Comparison of ENCODE assay signal across 22 mouse cellular contexts in genomic region chr1:171777026-171777425, GRCm38 (mm10). TPM values are rescaled to one million over a fixed set of nuclear protein-coding genes. Genes with fewer than 3 reads are reported as not detected.
A peak's percentile ranks its signal among the peaks of the same experiment; 100 is the strongest.
DNase-seq lines count a peak whose midpoint lies in the region; ATAC-seq and TF ChIP-seq lines count a peak whose summit lies in the region.
"Had no signal": no experiment of that assay in that cellular context is flagged by ENCODE, and none has a peak within 500 bp of the region (broad histone marks: within the 10 kb centered on the region; RNA-seq: fewer than 3 reads in every experiment).

No protein-coding gene starts in this region.

- DNase-seq in heart, adult 11 months: peak; percentile 80
- peak; percentile 12 for DNase-seq in ES-CJ7 (ENCODE audit: low read depth, low spot score)
- peak; percentile 65 for DNase-seq in thymus, adult 2 months
- DNase-seq in thymus, postnatal 25 days: peak; percentile 72
- DNase-seq in layer of hippocampus, postnatal 36 days: no peak
- DNase-seq in urinary bladder, adult 18-20 months (ENCODE audit: low spot score in 2 of 2): no peak
- no peak for DNase-seq in lung, postnatal 14 days
- DNase-seq: adrenal gland, postnatal 10 days; cerebellum, adult 11 months; cerebellum, adult 8-10 months; cerebellum, postnatal 14 days; embryo, embryonic 11 days; gastrocnemius, postnatal 10 days; heart, postnatal 10 days had no signal

- ATAC-seq in heart, embryonic 11.5 days (replicated peaks; ENCODE audit: insufficient number of reproducible peaks, low FRiP score, low TSS enrichment): no peak
- ATAC-seq: forebrain, embryonic 15.5 days; hindbrain, postnatal 0 days had no signal

- no peak overlapping the region for H3K27ac ChIP-seq in heart, embryonic 11.5 days (ENCODE audit: low read depth, low read length)
- H3K27ac ChIP-seq in thymus, adult 2 months (ENCODE audit: control insufficient read depth, insufficient read depth, low read length): peak overlapping the region; percentile 71
- H3K27ac ChIP-seq: embryonic facial prominence, embryonic 15.5 days; forebrain, embryonic 15.5 days; heart, embryonic 13.5 days; hindbrain, embryonic 13.5 days; hindbrain, postnatal 0 days had no signal

- H3K4me3 ChIP-seq in heart, embryonic 11.5 days (ENCODE audit: low read depth, low read length): no peak overlapping the region
- H3K4me3 ChIP-seq in thymus, adult 2 months (ENCODE audit: control insufficient read depth, insufficient read depth, low read length): no peak overlapping the region
- H3K4me3 ChIP-seq: embryonic facial prominence, embryonic 15.5 days; forebrain, embryonic 15.5 days; heart, embryonic 13.5 days; hindbrain, embryonic 13.5 days had no signal

- H3K36me3 ChIP-seq in heart, embryonic 11.5 days (ENCODE audit: control insufficient read depth, insufficient read depth, low read length): no peaks in the 10 kb centered on the region
- peaks cover 54% of the 10 kb centered on the region for H3K36me3 ChIP-seq in thymus, adult 2 months (ENCODE audit: control insufficient read depth, insufficient read depth, low read length)
- H3K36me3 ChIP-seq: embryonic facial prominence, embryonic 15.5 days; forebrain, embryonic 15.5 days; G1E; heart, embryonic 13.5 days; hindbrain, embryonic 13.5 days had no signal

- no peaks in the 10 kb centered on the region for H3K27me3 ChIP-seq in heart, embryonic 11.5 days (ENCODE audit: control insufficient read depth, insufficient read depth, low read length)
- H3K27me3 ChIP-seq in thymus, adult 2 months (ENCODE audit: control insufficient read depth, insufficient read depth, low read length): no peaks in the 10 kb centered on the region
- H3K27me3 ChIP-seq: embryonic facial prominence, embryonic 15.5 days; forebrain, embryonic 15.5 days; heart, embryonic 13.5 days; hindbrain, embryonic 13.5 days had no signal

- no peaks in the 10 kb centered on the region for H3K4me1 ChIP-seq in heart, embryonic 11.5 days (ENCODE audit: control insufficient read depth, insufficient read depth, low read length)
- H3K4me1 ChIP-seq in thymus, adult 2 months (replicated peaks; ENCODE audit: control insufficient read depth, insufficient read depth, low read length): peaks cover 50% of the 10 kb centered on the region
- H3K4me1 ChIP-seq: embryonic facial prominence, embryonic 15.5 days; forebrain, embryonic 15.5 days; heart, embryonic 13.5 days; hindbrain, embryonic 13.5 days had no signal

- 64% methylated on average over 7 of the region's 7 CpGs for WGBS in heart, embryonic 11.5 days (ENCODE audit: insufficient replicate concordance)
- WGBS in thymus, adult 2 months: 48% methylated on average over 7 of the region's 7 CpGs

- no peak overlapping the region for H3K9ac ChIP-seq in heart, embryonic 11.5 days (ENCODE audit: low read depth, low read length)
- H3K9ac ChIP-seq: embryonic facial prominence, embryonic 15.5 days; forebrain, embryonic 15.5 days; heart, embryonic 13.5 days; hindbrain, embryonic 13.5 days had no signal

- H3K9me3 ChIP-seq in heart, embryonic 11.5 days (replicated peaks; ENCODE audit: control insufficient read depth, low read length): no peaks in the 10 kb centered on the region
- H3K9me3 ChIP-seq: embryonic facial prominence, embryonic 15.5 days; forebrain, embryonic 15.5 days; heart, embryonic 13.5 days; hindbrain, embryonic 13.5 days had no signal

- H3K4me2 ChIP-seq in heart, embryonic 11.5 days: no peak overlapping the region
- H3K4me2 ChIP-seq: embryonic facial prominence, embryonic 15.5 days; forebrain, embryonic 15.5 days; heart, embryonic 13.5 days; hindbrain, embryonic 13.5 days had no signal

- no peak for TF ChIP-seq CTCF in thymus, adult 2 months (IDR thresholded peaks at IDR 0.05; ENCODE audit: borderline replicate concordance, control insufficient read depth, extremely low read depth, insufficient read depth, low read length, poor library complexity)

- TF ChIP-seq POLR2A in thymus, adult 2 months (IDR thresholded peaks at IDR 0.05; ENCODE audit: control insufficient read depth, extremely low read depth, insufficient read depth, low read length, poor library complexity): no peak

RNA-seq across cellular contexts. Expression of gene Slamf1, which starts 10.1 kb away (rescaled TPM):
- 0.23 and 0.38 TPM in 2 replicates for polyA plus RNA-seq in heart, embryonic 11.5 days (2014; fragmentation: Nextera tagmentation; extraction: Ambion mirVana)
- 20.4 and 20.5 TPM in 2 replicates for polyA plus RNA-seq in thymus, adult 2 months (2012; rRNA removed)
- under 1 TPM; 0.10 to 0.17 TPM for total RNA-seq in layer of hippocampus, postnatal 36 days (2021)
- polyA plus RNA-seq: C2C12, G1E had no signal

Comparison
In these comparisons a context has a peak if more than half of its experiments do, and no peak if none do; other contexts are left out.
1. DNase-seq: peak in heart, adult 11 months (single experiment), ES-CJ7 (single experiment), thymus, adult 2 months (single experiment) and thymus, postnatal 25 days (single experiment); none in layer of hippocampus, postnatal 36 days (0 of 2), urinary bladder, adult 18-20 months (0 of 2) and lung, postnatal 14 days (single experiment).
2. RNA of gene Slamf1, which starts 10.1 kb away (polyA plus RNA-seq): 20.4 to 20.5 TPM in thymus, adult 2 months; 0.23 to 0.38 TPM in heart, embryonic 11.5 days; every median in the first group is over 10 times any median in the second.